Mouse (Mus musculus) limb, embryonic 11.5 days (tissue): ENCODE data around the gene Sirpa. TPM values are rescaled to one million over a fixed set of nuclear protein-coding genes. Genes with fewer than 3 reads are reported as not detected.

Experiments
- ATAC-seq: fragments of 200-750 bp; cut with Nextera tagmentation; 2 replicates; pipeline ENCODE4 v1.8.0; 2017; ENCODE audit warnings: low read depth; ENCODE audit not compliant: insufficient number of reproducible peaks, low FRiP score, low TSS enrichment
- DNase-seq: peaks from one replicate; pipeline ENCODE4 v3.0.0-alpha.2; 2015; ENCODE audit warnings: low spot score
- H3K27ac ChIP-seq: fragments of 300-500 bp; sonication (generic); replicated peaks from 2 replicates; pipeline ENCODE4 v1.5.1; 2014; ENCODE audit warnings: low read depth, mild to moderate bottlenecking, low read length
- H3K27me3 ChIP-seq: fragments of 300-500 bp; sonication (generic); 2 replicates; pipeline ENCODE4 v1.6.1; 2014; ENCODE audit warnings: mild to moderate bottlenecking, low read length, mixed read lengths; ENCODE audit not compliant: control insufficient read depth, insufficient read depth
- H3K36me3 ChIP-seq: fragments of 300-500 bp; sonication (generic); 2 replicates; pipeline ENCODE4 v1.6.1; 2014; ENCODE audit warnings: mild to moderate bottlenecking, low read length, moderate library complexity, mixed read lengths; ENCODE audit not compliant: control insufficient read depth, insufficient read depth
- H3K4me1 ChIP-seq: fragments of 300-500 bp; sonication (generic); 2 replicates; pipeline ENCODE4 v1.6.1; 2014; ENCODE audit warnings: low read length, mixed read lengths; ENCODE audit not compliant: control insufficient read depth, insufficient read depth
- H3K4me2 ChIP-seq: fragments of 300-500 bp; sonication (generic); 2 replicates; pipeline ENCODE4 v1.6.1; 2014; ENCODE audit warnings: low read depth, mild to moderate bottlenecking, moderate library complexity; ENCODE audit not compliant: severe bottlenecking
- H3K4me3 ChIP-seq: fragments of 300-500 bp; sonication (generic); 2 replicates; pipeline ENCODE4 v1.5.1; 2014; ENCODE audit warnings: low read depth, low read length
- H3K9ac ChIP-seq: fragments of 300-500 bp; sonication (generic); 2 replicates; pipeline ENCODE4 v1.6.1; 2014; ENCODE audit warnings: mild to moderate bottlenecking, low read length
- H3K9me3 ChIP-seq: fragments of 300-500 bp; sonication (generic); 2 replicates; pipeline ENCODE4 v1.6.1; 2016; ENCODE audit warnings: low read length; ENCODE audit not compliant: control insufficient read depth
- WGBS: fragments of 180-500 bp; shearing (Covaris S2); extraction: QIAGEN DNeasy Blood & Tissue Kit; methylation state at CpG from one replicate; pipeline ENCODE4 v1.1.7; 2014; 5-methylcytosine and 5-hydroxymethylcytosine counted together
- polyA plus RNA-seq: library from polyadenylated mRNA; unstranded; fragments of >200 nt; fragmentation: Nextera tagmentation; extraction: Ambion mirVana; gene quantifications from 2 replicates; pipeline ENCODE4 v1.2.1, GENCODE M21; 2014

Sirpa gene
- polyA plus RNA-seq, 1 experiment from 2014 or later: 16.0 TPM

DNA sequence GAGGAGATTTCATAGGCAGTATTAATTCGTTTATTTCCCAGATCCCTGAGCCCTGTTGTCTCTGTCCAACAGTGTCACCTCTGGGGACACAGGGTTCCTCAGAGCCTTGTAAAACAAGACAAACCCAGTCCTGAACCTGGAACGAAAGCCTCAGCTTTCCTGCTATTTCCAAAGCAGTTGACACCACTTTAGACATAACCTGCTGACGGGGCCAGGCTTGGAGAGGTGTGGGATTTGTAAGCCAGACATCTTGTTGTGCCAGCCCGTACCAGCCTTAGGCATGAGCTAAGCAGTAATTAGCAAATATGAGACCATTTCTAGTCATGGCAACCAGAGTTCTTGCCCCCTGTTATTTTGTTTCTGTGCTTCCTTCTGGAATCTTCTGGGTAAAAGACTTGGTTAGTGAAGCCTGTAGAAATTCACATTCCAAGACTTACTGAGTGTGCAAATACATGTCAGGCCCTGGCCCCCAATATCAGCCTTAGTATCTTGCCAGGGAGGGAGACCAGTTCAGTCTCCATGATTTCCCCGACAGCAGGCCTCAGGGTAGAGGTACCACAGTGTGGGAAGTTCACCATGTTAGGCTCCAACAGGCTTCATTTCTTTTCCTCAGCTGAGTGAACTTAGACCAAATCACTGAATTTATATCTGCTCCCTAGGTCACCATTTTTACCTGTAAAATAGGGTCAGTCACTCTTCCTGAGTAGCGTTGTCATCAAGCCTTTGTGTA, 36.0 kb downstream of the Sirpa start:
- ATAC-seq: no peak

DNA sequence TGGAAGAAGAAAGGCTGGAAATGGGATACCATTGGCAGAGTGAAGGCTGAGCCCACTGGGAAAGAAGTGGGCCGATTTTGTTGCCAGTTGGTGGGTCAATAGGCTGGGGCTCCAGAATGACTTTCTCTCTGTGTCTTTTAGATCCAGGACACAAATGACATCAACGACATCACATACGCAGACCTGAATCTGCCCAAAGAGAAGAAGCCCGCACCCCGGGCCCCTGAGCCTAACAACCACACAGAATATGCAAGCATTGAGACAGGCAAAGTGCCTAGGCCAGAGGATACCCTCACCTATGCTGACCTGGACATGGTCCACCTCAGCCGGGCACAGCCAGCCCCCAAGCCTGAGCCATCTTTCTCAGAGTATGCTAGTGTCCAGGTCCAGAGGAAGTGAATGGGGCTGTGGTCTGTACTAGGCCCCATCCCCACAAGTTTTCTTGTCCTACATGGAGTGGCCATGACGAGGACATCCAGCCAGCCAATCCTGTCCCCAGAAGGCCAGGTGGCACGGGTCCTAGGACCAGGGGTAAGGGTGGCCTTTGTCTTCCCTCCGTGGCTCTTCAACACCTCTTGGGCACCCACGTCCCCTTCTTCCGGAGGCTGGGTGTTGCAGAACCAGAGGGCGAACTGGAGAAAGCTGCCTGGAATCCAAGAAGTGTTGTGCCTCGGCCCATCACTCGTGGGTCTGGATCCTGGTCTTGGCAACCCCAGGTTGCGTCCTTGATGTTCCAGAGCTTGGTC, 37.3 kb downstream of the Sirpa start:
- H3K4me1 ChIP-seq: peaks cover under 1% of the 10 kb centered on the region; the same call in 1 of the 2 replicates
- no peak for ATAC-seq
- no peak overlapping the region for H3K9ac ChIP-seq
- H3K36me3 ChIP-seq: no peaks in the 10 kb centered on the region
- no peaks in the 10 kb centered on the region for H3K9me3 ChIP-seq
- DNase-seq: no peak
- 94% methylated on average over 15 of the region's 15 CpGs for WGBS
- H3K4me3 ChIP-seq: no peak overlapping the region
- H3K4me2 ChIP-seq: no peak overlapping the region
- H3K27me3 ChIP-seq: no peaks in the 10 kb centered on the region
- no peak overlapping the region for H3K27ac ChIP-seq

More for the DNA sequence above, 36.0 kb downstream of the Sirpa start:
- Histone ChIP-seq H3K4me2 (no peak overlapping the region), H3K4me3 (no peak overlapping the region), H3K4me1 (peaks cover 8% of the 10 kb centered on the region; the same call in 1 of the 2 replicates), H3K36me3 (no peaks in the 10 kb centered on the region), H3K27me3 (no peaks in the 10 kb centered on the region), H3K9ac (no peak overlapping the region), H3K9me3 (no peaks in the 10 kb centered on the region), H3K27ac (no peak overlapping the region)
- whole genome bisulfite sequencing: 91% methylated on average over 6 of the region's 6 CpGs
- no peak for DNase-seq

DNA sequence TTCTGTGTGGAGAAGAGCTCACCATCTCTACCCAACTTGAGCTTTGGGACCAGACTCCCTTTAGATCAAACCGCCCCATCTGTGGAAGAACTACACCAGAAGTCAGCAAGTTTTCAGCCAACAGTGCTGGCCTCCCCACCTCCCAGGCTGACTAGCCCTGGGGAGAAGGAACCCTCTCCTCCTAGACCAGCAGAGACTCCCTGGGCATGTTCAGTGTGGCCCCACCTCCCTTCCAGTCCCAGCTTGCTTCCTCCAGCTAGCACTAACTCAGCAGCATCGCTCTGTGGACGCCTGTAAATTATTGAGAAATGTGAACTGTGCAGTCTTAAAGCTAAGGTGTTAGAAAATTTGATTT, 37.9 kb downstream of the Sirpa start:
- no peak overlapping the region for H3K9ac ChIP-seq
- H3K4me3 ChIP-seq: no peak overlapping the region
- no peak overlapping the region for H3K27ac ChIP-seq
- no peaks in the 10 kb centered on the region for H3K4me1 ChIP-seq
- 82% methylated on average over 3 of the region's 3 CpGs for WGBS
- DNase-seq (no peak), ATAC-seq (no peak)
- H3K27me3 ChIP-seq: no peaks in the 10 kb centered on the region
- H3K36me3 ChIP-seq: no peaks in the 10 kb centered on the region
- H3K4me2 ChIP-seq: no peak overlapping the region
- no peaks in the 10 kb centered on the region for H3K9me3 ChIP-seq

DNA sequence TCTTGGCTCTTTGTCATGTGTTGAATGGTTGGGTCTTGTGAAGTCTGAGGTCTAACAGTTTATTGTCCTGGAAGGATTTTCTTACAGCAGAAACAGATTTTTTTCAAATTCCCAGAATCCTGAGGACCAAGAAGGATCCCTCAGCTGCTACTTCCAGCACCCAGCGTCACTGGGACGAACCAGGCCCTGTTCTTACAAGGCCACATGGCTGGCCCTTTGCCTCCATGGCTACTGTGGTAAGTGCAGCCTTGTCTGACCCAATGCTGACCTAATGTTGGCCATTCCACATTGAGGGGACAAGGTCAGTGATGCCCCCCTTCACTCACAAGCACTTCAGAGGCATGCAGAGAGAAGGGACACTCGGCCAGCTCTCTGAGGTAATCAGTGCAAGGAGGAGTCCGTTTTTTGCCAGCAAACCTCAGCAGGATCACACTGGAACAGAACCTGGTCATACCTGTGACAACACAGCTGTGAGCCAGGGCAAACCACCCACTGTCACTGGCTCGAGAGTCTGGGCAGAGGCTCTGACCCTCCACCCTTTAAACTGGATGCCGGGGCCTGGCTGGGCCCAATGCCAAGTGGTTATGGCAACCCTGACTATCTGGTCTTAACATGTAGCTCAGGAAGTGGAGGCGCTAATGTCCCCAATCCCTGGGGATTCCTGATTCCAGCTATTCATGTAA, 38.5 kb downstream of the Sirpa start:
- ATAC-seq (no peak), DNase-seq (no peak)
- H3K36me3 ChIP-seq: no peaks in the 10 kb centered on the region
- H3K27ac ChIP-seq: no peak overlapping the region
- no peaks in the 10 kb centered on the region for H3K9me3 ChIP-seq
- 84% methylated on average over 7 of the region's 7 CpGs for WGBS
- no peak overlapping the region for H3K4me3 ChIP-seq
- H3K4me1 ChIP-seq: no peaks in the 10 kb centered on the region
- no peaks in the 10 kb centered on the region for H3K27me3 ChIP-seq
- no peak overlapping the region for H3K9ac ChIP-seq
- H3K4me2 ChIP-seq: no peak overlapping the region

- no peaks in the 10 kb centered on the region for H3K4me1 ChIP-seq
- DNase-seq (no peak), ATAC-seq (no peak)
- no peak overlapping the region for H3K27ac ChIP-seq
- 91% methylated on average over 7 of the region's 7 CpGs for WGBS
- H3K36me3 ChIP-seq: no peaks in the 10 kb centered on the region
- H3K9ac ChIP-seq: no peak overlapping the region
- no peaks in the 10 kb centered on the region for H3K9me3 ChIP-seq
- no peak overlapping the region for H3K4me3 ChIP-seq
- no peak overlapping the region for H3K4me2 ChIP-seq
- no peaks in the 10 kb centered on the region for H3K27me3 ChIP-seq
Measured at GRCm38 (mm10) chr2:129632324-129632723, 39.7 kb downstream of the Sirpa start.

GRCm38 (mm10) chr2:129633077-129633732, 40.6 kb downstream of the Sirpa start:
- Histone ChIP-seq H3K9me3 (no peaks in the 10 kb centered on the region), H3K4me1 (no peaks in the 10 kb centered on the region), H3K4me2 (no peak overlapping the region), H3K9ac (no peak overlapping the region), H3K27me3 (no peaks in the 10 kb centered on the region), H3K4me3 (no peak overlapping the region), H3K27ac (no peak overlapping the region), H3K36me3 (no peaks in the 10 kb centered on the region)
- 76% methylated on average over 9 of the region's 9 CpGs for WGBS
- DNase-seq (no peak), ATAC-seq (no peak)

GRCm38 (mm10) chr2:129633982-129634381, 41.3 kb downstream of the Sirpa start:
- ATAC-seq (no peak), DNase-seq (no peak)
- WGBS: 85% methylated on average over 3 of the region's 3 CpGs
- no peak overlapping the region for H3K4me3 ChIP-seq
- no peaks in the 10 kb centered on the region for H3K27me3 ChIP-seq
- no peak overlapping the region for H3K4me2 ChIP-seq
- H3K36me3 ChIP-seq: no peaks in the 10 kb centered on the region
- no peaks in the 10 kb centered on the region for H3K9me3 ChIP-seq
- no peak overlapping the region for H3K27ac ChIP-seq
- H3K4me1 ChIP-seq: no peaks in the 10 kb centered on the region
- no peak overlapping the region for H3K9ac ChIP-seq

- 57% methylated on average over 4 of the region's 4 CpGs for WGBS
Measured at GRCm38 (mm10) chr2:129652616-129653015, 60.0 kb downstream of the Sirpa start.

More at GRCm38 (mm10) chr2:129652616-129653015, 60.0 kb downstream of the Sirpa start:
- Histone ChIP-seq H3K4me1 (no peaks in the 10 kb centered on the region), H3K27ac (no peak overlapping the region), H3K27me3 (no peaks in the 10 kb centered on the region), H3K9ac (no peak overlapping the region), H3K36me3 (no peaks in the 10 kb centered on the region), H3K4me3 (no peak overlapping the region), H3K4me2 (no peak overlapping the region), H3K9me3 (no peaks in the 10 kb centered on the region)
- peak; percentile 22 for DNase-seq
- ATAC-seq: no peak
